Mouse (Mus musculus) hindbrain, embryonic 11.5 days (tissue): ENCODE measurements at regions not wholly inside any gene's neighbourhood (a gene's known extent, or its start where the extent isn't known, plus 50 kb on each side); places are given as distances from the start of the nearest gene placed in this dataset.

Experiments
- ATAC-seq: fragments of 200-750 bp; cut with Nextera tagmentation; 2 replicates; pipeline ENCODE4 v1.8.0; 2017; ENCODE audit warnings: mild to moderate bottlenecking, moderate TSS enrichment, moderate library complexity; ENCODE audit not compliant: low FRiP score
- DNase-seq: peaks from one replicate; pipeline ENCODE4 v3.0.0-alpha.2; 2015; ENCODE audit warnings: low spot score
- H3K27ac ChIP-seq: fragments of 300-500 bp; sonication (generic); 2 replicates; pipeline ENCODE4 v1.5.1; 2014; ENCODE audit warnings: mild to moderate bottlenecking, low read depth, low read length
- H3K27me3 ChIP-seq: fragments of 300-500 bp; sonication (generic); 2 replicates; pipeline ENCODE4 v1.6.1; 2014; ENCODE audit warnings: mild to moderate bottlenecking, low read length, moderate library complexity, mixed read lengths; ENCODE audit not compliant: control insufficient read depth, insufficient read depth
- H3K36me3 ChIP-seq: fragments of 300-500 bp; sonication (generic); 2 replicates; pipeline ENCODE4 v1.6.1; 2014; ENCODE audit warnings: mild to moderate bottlenecking, low read length, moderate library complexity, mixed read lengths; ENCODE audit not compliant: control insufficient read depth, insufficient read depth
- H3K4me1 ChIP-seq: fragments of 300-500 bp; sonication (generic); replicated peaks from 2 replicates; pipeline ENCODE4 v1.6.1; 2014; ENCODE audit warnings: low read length, mixed read lengths; ENCODE audit not compliant: control insufficient read depth, insufficient read depth
- H3K4me2 ChIP-seq: fragments of 300-500 bp; sonication (generic); replicated peaks from 2 replicates; pipeline ENCODE4 v1.6.1; 2014; ENCODE audit warnings: mild to moderate bottlenecking, low read depth, low read length
- H3K4me3 ChIP-seq: fragments of 300-500 bp; sonication (generic); 2 replicates; pipeline ENCODE4 v1.5.1; 2014; ENCODE audit warnings: low read depth, low read length
- H3K9ac ChIP-seq: fragments of 300-500 bp; sonication (generic); 2 replicates; pipeline ENCODE4 v1.6.1; 2014; ENCODE audit warnings: low read depth, low read length
- H3K9me3 ChIP-seq: fragments of 300-500 bp; sonication (generic); 2 replicates; pipeline ENCODE4 v1.6.1; 2016; ENCODE audit warnings: low read length; ENCODE audit not compliant: control insufficient read depth
- WGBS: fragments of 180-500 bp; shearing (Covaris S2); extraction: QIAGEN DNeasy Blood & Tissue Kit; methylation state at CpG from one replicate; pipeline ENCODE4 v1.1.7; 2014; 5-methylcytosine and 5-hydroxymethylcytosine counted together

DNA sequence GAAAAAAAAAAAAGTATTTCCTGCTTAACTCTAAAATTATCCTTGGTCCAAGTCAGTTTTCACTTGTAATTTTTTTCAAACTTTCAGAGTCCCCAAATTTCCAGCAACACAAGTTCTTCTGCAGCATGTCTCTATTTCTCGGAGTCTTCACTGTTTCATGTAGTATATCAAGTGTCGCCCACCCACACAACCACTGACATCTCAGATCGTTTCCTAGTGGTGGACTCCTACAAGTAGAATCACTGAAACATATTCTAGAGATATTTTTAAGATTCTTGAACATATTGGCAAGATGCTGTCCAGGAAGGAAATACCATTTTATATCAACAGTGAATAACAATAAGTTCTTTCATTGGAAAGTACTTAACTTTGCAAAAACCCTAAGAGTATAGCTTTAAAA, 89.1 kb upstream of the Robo2 start:
- no peak overlapping the region for H3K4me2 ChIP-seq
- H3K9ac ChIP-seq: no peak overlapping the region
- no peak overlapping the region for H3K27ac ChIP-seq
- H3K27me3 ChIP-seq: no peaks in the 10 kb centered on the region
- ATAC-seq: no peak
- no peaks in the 10 kb centered on the region for H3K9me3 ChIP-seq
- WGBS: 82% methylated on average over 3 of the region's 3 CpGs
- no peak for DNase-seq
- H3K4me3 ChIP-seq: no peak overlapping the region
- H3K36me3 ChIP-seq: no peaks in the 10 kb centered on the region
- no peaks in the 10 kb centered on the region for H3K4me1 ChIP-seq

GRCm38 (mm10) chr16:74467745-74468420, 56.3 kb upstream of the Robo2 start:
- Histone ChIP-seq H3K27me3 (no peaks in the 10 kb centered on the region), H3K36me3 (no peaks in the 10 kb centered on the region), H3K27ac (no peak overlapping the region), H3K9me3 (no peaks in the 10 kb centered on the region), H3K4me3 (no peak overlapping the region), H3K4me1 (no peaks in the 10 kb centered on the region), H3K4me2 (no peak overlapping the region), H3K9ac (no peak overlapping the region)
- ATAC-seq (no peak), DNase-seq (no peak)
- 47% methylated on average over 6 of the region's 6 CpGs for WGBS

DNA sequence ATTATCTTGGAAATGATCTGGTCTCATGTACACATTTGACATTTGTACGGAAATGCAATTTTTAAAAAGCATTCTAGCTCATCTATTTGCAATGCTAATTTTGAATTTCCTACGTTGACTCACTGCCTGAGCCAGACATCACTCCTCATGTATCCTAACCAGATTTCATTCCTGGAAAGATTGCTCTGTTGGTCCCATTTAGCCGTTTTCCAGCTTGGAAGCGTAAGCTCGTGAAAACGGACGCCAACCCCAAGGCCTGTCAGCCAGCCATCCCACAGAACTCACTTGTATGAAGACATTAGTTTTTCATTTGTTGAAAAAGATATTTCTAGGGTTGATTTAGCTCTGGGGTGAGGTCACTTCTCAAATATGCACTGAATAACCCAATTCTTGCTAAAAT, 55.5 kb upstream of the Robo2 start:
- DNase-seq: no peak
- Histone ChIP-seq H3K27me3 (no peaks in the 10 kb centered on the region), H3K4me1 (no peaks in the 10 kb centered on the region), H3K4me3 (no peak overlapping the region), H3K9ac (no peak overlapping the region), H3K36me3 (no peaks in the 10 kb centered on the region), H3K4me2 (no peak overlapping the region), H3K27ac (no peak overlapping the region), H3K9me3 (no peaks in the 10 kb centered on the region)
- no peak for ATAC-seq
- 83% methylated on average over 7 of the region's 7 CpGs for WGBS

GRCm38 (mm10) chr16:74464835-74465234, 53.2 kb upstream of the Robo2 start:
- WGBS: 43% methylated on average over 2 of the region's 2 CpGs
- Histone ChIP-seq H3K27me3 (no peaks in the 10 kb centered on the region), H3K9ac (no peak overlapping the region), H3K4me3 (no peak overlapping the region), H3K4me2 (no peak overlapping the region), H3K9me3 (no peaks in the 10 kb centered on the region), H3K4me1 (no peaks in the 10 kb centered on the region), H3K27ac (no peak overlapping the region), H3K36me3 (no peaks in the 10 kb centered on the region)
- no peak for DNase-seq
- no peak for ATAC-seq

GRCm38 (mm10) chr16:74464290-74464689, 52.7 kb upstream of the Robo2 start:
- WGBS: 58% methylated on average over 6 of the region's 6 CpGs
- DNase-seq: no peak
- Histone ChIP-seq H3K4me1 (no peaks in the 10 kb centered on the region), H3K27ac (no peak overlapping the region), H3K9me3 (no peaks in the 10 kb centered on the region), H3K27me3 (no peaks in the 10 kb centered on the region), H3K9ac (no peak overlapping the region), H3K4me2 (no peak overlapping the region), H3K4me3 (no peak overlapping the region), H3K36me3 (no peaks in the 10 kb centered on the region)
- no peak for ATAC-seq

DNA sequence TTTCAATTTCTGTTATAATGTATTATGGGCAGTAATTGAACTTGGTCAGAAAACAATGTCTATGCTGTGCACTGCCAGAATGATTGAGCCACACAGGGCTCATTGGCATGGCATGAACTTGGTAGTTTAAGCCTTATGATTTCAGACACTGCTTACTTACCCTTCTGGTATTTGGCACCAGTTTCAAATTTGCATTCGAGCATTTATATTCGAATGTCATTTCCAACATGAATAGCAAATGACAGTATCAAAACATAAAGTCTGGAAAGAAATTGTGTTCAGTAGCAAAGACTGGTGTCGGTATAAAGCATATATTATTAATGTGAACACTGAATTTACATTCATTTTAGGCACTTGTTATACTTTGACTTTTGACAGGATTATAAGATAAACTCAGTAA, 50.8 kb upstream of the Robo2 start:
- Histone ChIP-seq H3K36me3 (no peaks in the 10 kb centered on the region), H3K9ac (no peak overlapping the region), H3K4me3 (no peak overlapping the region), H3K4me2 (no peak overlapping the region), H3K9me3 (no peaks in the 10 kb centered on the region), H3K4me1 (no peaks in the 10 kb centered on the region), H3K27me3 (no peaks in the 10 kb centered on the region), H3K27ac (no peak overlapping the region)
- 91% methylated on average over 3 of the region's 3 CpGs for WGBS
- DNase-seq (no peak), ATAC-seq (no peak)
